Mouse (Mus musculus) T-cell, adult 66 days (primary cell): ENCODE results near the gene Btbd9. TPM values are rescaled to one million over a fixed set of nuclear protein-coding genes. Genes with fewer than 3 reads are reported as not detected.

Experiments used
- total RNA-seq, 2 experiments: library from RNA; stranded (reverse); gene quantifications; 3 replicates in 1 of 2; 4 replicates in 1 of 2; pipeline ENCODE4 v1.2.4; 2023

Gene Btbd9
- 10 to 100 TPM; 61.5 to 67.3 TPM for total RNA-seq

GRCm38 (mm10) chr17:30575941-30576773, at the start of gene Btbd9:
Gene Btbd9 (minus strand): TSS chr17:30576488.

GRCm38 (mm10) chr17:30624132-30624531, 47.8 kb upstream of the Btbd9 start, which contains the start of gene Dnah8:
Gene Dnah8 (plus strand): TSS chr17:30624354.

Other genes starting within 250 kb of the Btbd9 start
- gene Dnah8, start 47.9 kb upstream of the Btbd9 start, total RNA-seq, result 100 to 1,000 TPM; 106 to 111 TPM
- gene Glo1, start 50.4 kb upstream of the Btbd9 start, total RNA-seq, result 10 to 100 TPM; 71.9 to 74.7 TPM